Mouse (Mus musculus): Measurements from ENCODE around the gene Rab3gap1. TPM values are rescaled to one million over a fixed set of nuclear protein-coding genes. Genes with fewer than 3 reads are reported as not detected.
"Not testable (repeated sequence)": the region's sequence is repeated elsewhere in the genome, so short reads cannot be mapped to it uniquely, and the experiment has no call there.

Gene Rab3gap1
- polyA plus RNA-seq, 1 experiment from 2014 or later = 21.1 TPM

DNA sequence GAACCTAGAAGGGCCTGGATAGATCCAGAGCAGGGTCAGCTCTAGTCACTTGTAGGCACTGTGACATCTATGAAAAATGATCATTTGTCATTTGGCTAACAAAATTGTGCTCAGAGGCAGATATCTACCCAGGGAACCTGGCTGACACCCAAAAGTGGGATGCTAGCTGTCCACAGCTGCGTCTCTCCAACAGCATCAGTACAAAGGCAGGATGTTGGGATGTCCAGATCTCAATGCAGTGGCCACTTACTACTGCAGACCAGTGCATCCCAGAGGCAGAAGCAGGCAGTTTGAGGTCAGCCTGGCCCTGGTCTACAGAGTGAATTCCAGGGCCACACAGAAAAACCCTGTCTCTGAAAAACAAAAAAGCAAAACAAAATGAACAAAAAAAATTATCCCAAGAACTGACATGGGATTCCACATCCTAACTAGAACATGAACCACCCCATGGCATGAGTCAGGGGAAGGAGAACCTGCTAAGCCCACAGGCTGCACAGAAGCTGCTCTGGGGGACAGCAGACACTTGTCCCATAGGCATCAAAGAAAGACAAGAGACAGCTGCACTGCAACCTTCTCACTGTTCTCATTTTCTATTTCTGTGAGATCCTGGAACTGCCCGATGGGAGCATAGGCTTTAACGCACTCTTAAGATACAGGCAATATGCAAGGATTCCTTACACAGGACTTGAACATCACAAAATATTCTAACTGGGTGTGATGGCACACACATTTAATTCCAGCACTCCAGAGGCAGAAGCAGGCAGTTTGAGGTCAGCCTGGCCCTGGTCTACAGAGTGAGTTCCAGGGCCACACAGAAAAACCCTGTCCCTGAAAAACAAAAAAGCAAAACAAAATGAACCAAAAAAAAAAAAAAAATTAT is 77.4 kb downstream of the Rab3gap1 start:
- no peaks in the 10 kb centered on the region for H3K4me1 ChIP-seq (ENCODE audit: control insufficient read depth, insufficient read depth, low read depth, low read length)
- no peak overlapping the region for H3K27ac ChIP-seq (ENCODE audit: low read depth, low read length)
- no peak overlapping the region for H3K4me3 ChIP-seq (ENCODE audit: low read length)
- peak; percentile 25; the same call in 1 of the 2 replicates for ATAC-seq
- H3K9ac ChIP-seq (ENCODE audit: low read depth, low read length) = no peak overlapping the region
- no peak overlapping the region for H3K4me2 ChIP-seq (ENCODE audit: low read length)
- 70% methylated on average over 3 of the region's 3 CpGs for WGBS
- H3K36me3 ChIP-seq (ENCODE audit: control insufficient read depth, insufficient read depth, low read length) = peaks cover 21% of the 10 kb centered on the region
- no peaks in the 10 kb centered on the region for H3K27me3 ChIP-seq (replicated peaks; ENCODE audit: control insufficient read depth, insufficient read depth, low read length)
- no peaks in the 10 kb centered on the region for H3K9me3 ChIP-seq (ENCODE audit: control insufficient read depth, low read length)

GRCm38 (mm10) chr1:127946615-127947249 is 78.2 kb downstream of the Rab3gap1 start:
- Histone ChIP-seq H3K4me2 (ENCODE audit: low read length) (no peak overlapping the region), H3K27ac (ENCODE audit: low read depth, low read length) (0 out of 2 replicates have a peak overlapping the region, but pooled peaks have one; percentile 36), H3K36me3 (ENCODE audit: control insufficient read depth, insufficient read depth, low read length) (peaks cover 19% of the 10 kb centered on the region), H3K9me3 (ENCODE audit: control insufficient read depth, low read length) (no peaks in the 10 kb centered on the region), H3K4me3 (ENCODE audit: low read length) (no peak overlapping the region), H3K9ac (ENCODE audit: low read depth, low read length) (no peak overlapping the region), H3K27me3 (replicated peaks; ENCODE audit: control insufficient read depth, insufficient read depth, low read length) (no peaks in the 10 kb centered on the region), H3K4me1 (ENCODE audit: control insufficient read depth, insufficient read depth, low read depth, low read length) (no peaks in the 10 kb centered on the region)
- WGBS = 85% methylated on average over 5 of the region's 5 CpGs
- ATAC-seq = no peak

DNA sequence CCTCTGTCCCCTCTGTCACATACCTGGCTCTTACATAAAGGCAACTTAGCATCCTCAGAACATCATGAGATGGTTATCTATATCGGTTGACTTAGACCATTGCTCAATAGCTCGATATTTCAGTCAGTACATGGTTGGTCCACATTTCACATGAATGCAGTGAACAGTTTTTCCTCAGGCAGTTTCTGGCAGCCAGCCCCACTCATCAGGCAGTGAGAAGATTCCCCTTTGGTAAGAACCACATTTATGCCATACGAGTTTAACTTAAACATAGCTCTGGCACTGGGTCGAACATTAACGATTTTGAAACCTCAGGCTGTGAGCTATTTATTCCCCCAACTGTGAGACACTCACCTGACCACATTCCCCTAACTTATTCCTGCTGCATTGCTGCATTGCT is 80.2 kb downstream of the Rab3gap1 start:
- Histone ChIP-seq H3K4me3 (ENCODE audit: low read length) (no peak overlapping the region), H3K27ac (ENCODE audit: low read depth, low read length) (no peak overlapping the region), H3K36me3 (ENCODE audit: control insufficient read depth, insufficient read depth, low read length) (peaks cover 5% of the 10 kb centered on the region), H3K9ac (ENCODE audit: low read depth, low read length) (no peak overlapping the region), H3K4me2 (ENCODE audit: low read length) (no peak overlapping the region), H3K27me3 (replicated peaks; ENCODE audit: control insufficient read depth, insufficient read depth, low read length) (no peaks in the 10 kb centered on the region), H3K4me1 (ENCODE audit: control insufficient read depth, insufficient read depth, low read depth, low read length) (no peaks in the 10 kb centered on the region), H3K9me3 (ENCODE audit: control insufficient read depth, low read length) (no peaks in the 10 kb centered on the region)
- ATAC-seq = no peak
- 95% methylated on average over 5 of the region's 5 CpGs for WGBS

DNA sequence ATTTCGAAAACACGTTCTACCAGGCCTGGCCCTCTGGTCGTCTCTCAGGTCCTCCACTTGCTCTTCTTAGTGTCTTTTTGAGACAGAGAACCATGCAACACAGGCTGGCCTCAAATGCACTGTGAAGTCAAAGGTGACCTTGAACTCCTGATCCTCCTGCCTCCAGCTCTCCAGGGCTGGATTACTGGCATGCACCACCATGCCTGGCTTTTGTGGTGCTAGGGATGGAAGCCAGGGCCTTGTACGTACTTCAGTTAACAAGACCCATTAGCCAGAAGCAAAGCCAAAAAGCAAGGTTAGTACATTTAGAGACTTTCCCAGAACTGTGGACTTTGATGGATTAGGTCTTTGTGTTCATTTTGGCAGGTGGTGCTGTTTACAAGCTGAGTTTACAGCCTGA is 83.7 kb downstream of the Rab3gap1 start:
- Histone ChIP-seq H3K27ac (ENCODE audit: low read depth, low read length) (no peak overlapping the region), H3K9me3 (ENCODE audit: control insufficient read depth, low read length) (no peaks in the 10 kb centered on the region), H3K4me1 (ENCODE audit: control insufficient read depth, insufficient read depth, low read depth, low read length) (no peaks in the 10 kb centered on the region), H3K4me2 (ENCODE audit: low read length) (no peak overlapping the region), H3K4me3 (ENCODE audit: low read length) (no peak overlapping the region), H3K36me3 (ENCODE audit: control insufficient read depth, insufficient read depth, low read length) (no peaks in the 10 kb centered on the region), H3K9ac (ENCODE audit: low read depth, low read length) (no peak overlapping the region), H3K27me3 (replicated peaks; ENCODE audit: control insufficient read depth, insufficient read depth, low read length) (no peaks in the 10 kb centered on the region)
- WGBS = 83% methylated on average over 4 of the region's 4 CpGs
- ATAC-seq = no peak

GRCm38 (mm10) chr1:127954198-127954597 is 85.6 kb downstream of the Rab3gap1 start:
- H3K27ac ChIP-seq (ENCODE audit: low read depth, low read length); H3K4me1 ChIP-seq (ENCODE audit: control insufficient read depth, insufficient read depth, low read depth, low read length); H3K9ac ChIP-seq (ENCODE audit: low read depth, low read length); H3K4me3 ChIP-seq (ENCODE audit: low read length); H3K36me3 ChIP-seq (ENCODE audit: control insufficient read depth, insufficient read depth, low read length); H3K9me3 ChIP-seq (ENCODE audit: control insufficient read depth, low read length); H3K27me3 ChIP-seq (replicated peaks; ENCODE audit: control insufficient read depth, insufficient read depth, low read length); ATAC-seq; H3K4me2 ChIP-seq (ENCODE audit: low read length): not testable (repeated sequence)
- WGBS = 79% methylated on average over 4 of the region's 4 CpGs

- WGBS = 86% methylated on average over 4 of the region's 4 CpGs
These were observed 86.2 kb downstream of the Rab3gap1 start for GRCm38 (mm10) chr1:127954800-127955199.

GRCm38 (mm10) chr1:127956524-127956923 is 88.0 kb downstream of the Rab3gap1 start:
- WGBS = 95% methylated on average over 1 of the region's 1 CpGs

More at GRCm38 (mm10) chr1:127954800-127955199, 86.2 kb downstream of the Rab3gap1 start:
- no peak for ATAC-seq
- Histone ChIP-seq H3K27me3 (replicated peaks; ENCODE audit: control insufficient read depth, insufficient read depth, low read length) (no peaks in the 10 kb centered on the region), H3K4me1 (ENCODE audit: control insufficient read depth, insufficient read depth, low read depth, low read length) (peaks cover 7% of the 10 kb centered on the region), H3K9me3 (ENCODE audit: control insufficient read depth, low read length) (no peaks in the 10 kb centered on the region), H3K36me3 (ENCODE audit: control insufficient read depth, insufficient read depth, low read length) (no peaks in the 10 kb centered on the region), H3K4me3 (ENCODE audit: low read length) (no peak overlapping the region), H3K4me2 (ENCODE audit: low read length) (no peak overlapping the region), H3K9ac (ENCODE audit: low read depth, low read length) (no peak overlapping the region), H3K27ac (ENCODE audit: low read depth, low read length) (no peak overlapping the region)

GRCm38 (mm10) chr1:127958801-127959200 is 90.2 kb downstream of the Rab3gap1 start:
- Histone ChIP-seq H3K4me3 (ENCODE audit: low read length) (no peak overlapping the region), H3K36me3 (ENCODE audit: control insufficient read depth, insufficient read depth, low read length) (no peaks in the 10 kb centered on the region), H3K9me3 (ENCODE audit: control insufficient read depth, low read length) (no peaks in the 10 kb centered on the region), H3K9ac (ENCODE audit: low read depth, low read length) (no peak overlapping the region), H3K4me1 (ENCODE audit: control insufficient read depth, insufficient read depth, low read depth, low read length) (peaks cover 7% of the 10 kb centered on the region), H3K4me2 (ENCODE audit: low read length) (peak overlapping the region; percentile 20), H3K27me3 (replicated peaks; ENCODE audit: control insufficient read depth, insufficient read depth, low read length) (no peaks in the 10 kb centered on the region), H3K27ac (ENCODE audit: low read depth, low read length) (peak overlapping the region; percentile 42; the same call in 1 of the 2 replicates)
- WGBS = 28% methylated on average over 5 of the region's 5 CpGs
- ATAC-seq = peak; percentile 74

More at GRCm38 (mm10) chr1:127956524-127956923, 88.0 kb downstream of the Rab3gap1 start:
- Histone ChIP-seq H3K4me1 (ENCODE audit: control insufficient read depth, insufficient read depth, low read depth, low read length) (peaks cover 7% of the 10 kb centered on the region), H3K27ac (ENCODE audit: low read depth, low read length) (no peak overlapping the region), H3K9ac (ENCODE audit: low read depth, low read length) (no peak overlapping the region), H3K4me3 (ENCODE audit: low read length) (no peak overlapping the region), H3K4me2 (ENCODE audit: low read length) (no peak overlapping the region), H3K36me3 (ENCODE audit: control insufficient read depth, insufficient read depth, low read length) (no peaks in the 10 kb centered on the region), H3K9me3 (ENCODE audit: control insufficient read depth, low read length) (no peaks in the 10 kb centered on the region), H3K27me3 (replicated peaks; ENCODE audit: control insufficient read depth, insufficient read depth, low read length) (no peaks in the 10 kb centered on the region)
- no peak for ATAC-seq

DNA sequence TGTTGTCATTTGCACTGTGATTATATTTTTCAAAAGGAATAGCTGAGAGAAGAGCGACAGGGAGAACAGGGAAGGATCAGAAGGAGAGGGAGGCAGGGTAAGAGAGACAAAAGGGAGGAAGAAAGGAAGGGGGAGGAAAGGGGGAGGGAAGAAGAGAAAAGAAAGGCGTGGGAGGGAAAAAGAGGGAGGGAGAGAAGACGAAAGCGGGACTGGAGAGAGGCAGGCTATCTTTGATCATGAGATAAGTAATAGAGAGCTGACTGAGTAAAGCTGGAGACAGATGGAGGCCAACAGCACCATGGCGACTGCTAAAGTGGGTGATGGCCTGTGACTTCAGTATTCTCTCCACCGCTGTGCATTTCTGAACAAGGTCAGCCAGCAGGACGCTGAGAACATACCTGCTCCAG is 90.7 kb downstream of the Rab3gap1 start:
- peak; percentile 49 for ATAC-seq
- H3K9ac ChIP-seq (ENCODE audit: low read depth, low read length) = no peak overlapping the region

More for the DNA sequence above, 90.7 kb downstream of the Rab3gap1 start:
- Histone ChIP-seq H3K9me3 (ENCODE audit: control insufficient read depth, low read length) (no peaks in the 10 kb centered on the region), H3K4me2 (ENCODE audit: low read length) (peak overlapping the region; percentile 20), H3K4me1 (ENCODE audit: control insufficient read depth, insufficient read depth, low read depth, low read length) (peaks cover 7% of the 10 kb centered on the region), H3K4me3 (ENCODE audit: low read length) (no peak overlapping the region), H3K27me3 (replicated peaks; ENCODE audit: control insufficient read depth, insufficient read depth, low read length) (no peaks in the 10 kb centered on the region), H3K36me3 (ENCODE audit: control insufficient read depth, insufficient read depth, low read length) (no peaks in the 10 kb centered on the region), H3K27ac (ENCODE audit: low read depth, low read length) (peak overlapping the region; percentile 51; the same call in 1 of the 2 replicates)
- 14% methylated on average over 7 of the region's 7 CpGs for WGBS

All from hindbrain, embryonic 16.5 days (tissue).